In the genomic region with DNA sequence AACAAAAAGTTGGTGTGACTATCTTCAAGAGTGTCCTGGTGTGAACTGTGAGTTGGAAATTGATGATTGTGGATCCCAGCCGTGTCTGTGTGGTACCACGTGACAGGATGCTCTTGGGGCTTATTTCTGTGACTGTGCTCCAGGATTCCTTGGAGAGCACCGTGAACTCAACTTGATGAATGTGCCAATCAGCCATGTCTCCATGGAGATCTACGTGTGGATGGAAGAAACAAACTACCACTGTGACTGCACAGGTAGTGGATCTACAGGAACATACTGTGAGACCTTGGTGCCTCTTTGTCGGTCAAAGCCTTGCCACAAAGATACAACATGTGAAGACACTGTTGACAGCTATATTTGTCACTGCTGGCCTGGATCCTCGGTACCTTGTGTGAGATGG, we compare ENCODE assay signal across 22 mouse cellular contexts.
"Had no signal": no experiment of that assay in that cellular context is flagged by ENCODE, and none has a peak within 500 bp of the region (broad histone marks: within the 10 kb centered on the region; RNA-seq: fewer than 3 reads in every experiment).

No protein-coding gene starts in this region.

- H3K4me2 ChIP-seq: embryonic facial prominence, embryonic 12.5 days; embryonic facial prominence, embryonic 13.5 days; embryonic facial prominence, embryonic 15.5 days; forebrain, embryonic 12.5 days; forebrain, embryonic 13.5 days; forebrain, embryonic 15.5 days had no signal

- H3K9me3 ChIP-seq: embryonic facial prominence, embryonic 10.5 days; embryonic facial prominence, embryonic 12.5 days; embryonic facial prominence, embryonic 13.5 days; embryonic facial prominence, embryonic 15.5 days; forebrain, embryonic 10.5 days; forebrain, embryonic 12.5 days; forebrain, embryonic 13.5 days; forebrain, embryonic 15.5 days had no signal

- H3K27me3 ChIP-seq: embryonic facial prominence, embryonic 12.5 days; embryonic facial prominence, embryonic 13.5 days; embryonic facial prominence, embryonic 15.5 days; forebrain, embryonic 12.5 days; forebrain, embryonic 13.5 days; forebrain, embryonic 15.5 days had no signal

- ATAC-seq: forebrain, embryonic 13.5 days; forebrain, embryonic 14.5 days; forebrain, embryonic 15.5 days; forebrain, embryonic 16.5 days; forebrain, postnatal 0 days had no signal

- H3K4me1 ChIP-seq: embryonic facial prominence, embryonic 15.5 days; forebrain, embryonic 10.5 days; forebrain, embryonic 12.5 days; forebrain, embryonic 13.5 days; forebrain, embryonic 15.5 days had no signal

- H3K27ac ChIP-seq: embryonic facial prominence, embryonic 10.5 days; embryonic facial prominence, embryonic 12.5 days; embryonic facial prominence, embryonic 13.5 days; embryonic facial prominence, embryonic 15.5 days; forebrain, embryonic 10.5 days; forebrain, embryonic 12.5 days; forebrain, embryonic 13.5 days; forebrain, embryonic 15.5 days; heart, adult 2 months had no signal

- DNase-seq: cerebellum, adult 18-20 months; cerebellum, adult 2 months; cerebellum, adult 8-10 months; cerebellum, adult 9-10 months; cerebellum, adult 9-11 months; cerebellum, postnatal 14 days; cerebellum, postnatal 25 days; cerebellum, postnatal 36 days; embryo, embryonic 11 days; forebrain, postnatal 0 days had no signal

- H3K4me3 ChIP-seq: embryonic facial prominence, embryonic 10.5 days; embryonic facial prominence, embryonic 12.5 days; embryonic facial prominence, embryonic 13.5 days; embryonic facial prominence, embryonic 15.5 days; erythroblast, embryonic 14.5 days; forebrain, embryonic 10.5 days; forebrain, embryonic 12.5 days; forebrain, embryonic 13.5 days; forebrain, embryonic 15.5 days; heart, adult 2 months had no signal

- H3K36me3 ChIP-seq: embryonic facial prominence, embryonic 10.5 days; embryonic facial prominence, embryonic 12.5 days; embryonic facial prominence, embryonic 13.5 days; forebrain, embryonic 10.5 days; forebrain, embryonic 12.5 days; forebrain, embryonic 15.5 days had no signal

- H3K9ac ChIP-seq: embryonic facial prominence, embryonic 12.5 days; embryonic facial prominence, embryonic 13.5 days; embryonic facial prominence, embryonic 15.5 days; forebrain, embryonic 12.5 days; forebrain, embryonic 13.5 days; forebrain, embryonic 15.5 days; forebrain, postnatal 0 days had no signal
